Mouse (Mus musculus) forebrain, embryonic 16.5 days (tissue): ENCODE data around the gene Gm11549. TPM values are rescaled to one million over a fixed set of nuclear protein-coding genes. Genes with fewer than 3 reads are reported as not detected.

ENCODE experiments used
- ATAC-seq: fragments of 200-750 bp; cut with Nextera tagmentation; 2 replicates; pipeline ENCODE4 v1.8.0; 2017; ENCODE audit warnings: mild to moderate bottlenecking, moderate library complexity
- H3K27ac ChIP-seq: fragments of 300-500 bp; sonication (generic); 2 replicates; pipeline ENCODE4 v1.5.1; 2014; ENCODE audit warnings: low read length, control low read depth
- H3K27me3 ChIP-seq: fragments of 300-500 bp; sonication (generic); replicated peaks from 2 replicates; pipeline ENCODE4 v1.6.1; 2014; ENCODE audit warnings: low read length; ENCODE audit not compliant: control insufficient read depth, insufficient read depth
- H3K36me3 ChIP-seq: fragments of 300-500 bp; sonication (generic); 2 replicates; pipeline ENCODE4 v1.6.1; 2014; ENCODE audit not compliant: control insufficient read depth, insufficient read depth
- H3K4me1 ChIP-seq: fragments of 300-500 bp; sonication (generic); replicated peaks from 2 replicates; pipeline ENCODE4 v1.6.1; 2014; ENCODE audit warnings: low read length; ENCODE audit not compliant: control insufficient read depth, insufficient read depth
- H3K4me2 ChIP-seq: fragments of 300-500 bp; sonication (generic); 2 replicates; pipeline ENCODE4 v1.6.1; 2014; ENCODE audit warnings: mild to moderate bottlenecking, low read length, control low read depth
- H3K4me3 ChIP-seq: fragments of 300-500 bp; sonication (generic); replicated peaks from 2 replicates; pipeline ENCODE4 v1.5.1; 2014; ENCODE audit warnings: mild to moderate bottlenecking, low read length, control low read depth
- H3K9ac ChIP-seq: fragments of 300-500 bp; sonication (generic); replicated peaks from 2 replicates; pipeline ENCODE4 v1.6.1; 2014; ENCODE audit warnings: low read depth, low read length, control low read depth
- H3K9me3 ChIP-seq: fragments of 300-500 bp; sonication (generic); 2 replicates; pipeline ENCODE4 v1.6.1; 2016; ENCODE audit warnings: low read length; ENCODE audit not compliant: control insufficient read depth
- WGBS: fragments of 180-500 bp; shearing (Covaris S2); extraction: QIAGEN DNeasy Blood & Tissue Kit; methylation state at CpG from one replicate; pipeline ENCODE4 v1.1.7; 2014; 5-methylcytosine and 5-hydroxymethylcytosine counted together
- polyA plus RNA-seq: library from polyadenylated mRNA; unstranded; fragments of >200 nt; fragmentation: Nextera tagmentation; extraction: Ambion mirVana; gene quantifications from 2 replicates; pipeline ENCODE4 v1.2.1, GENCODE M21; 2015

The Gm11549 gene
- polyA plus RNA-seq, 1 experiment from 2014 or later: 0.39 TPM

GRCm38 (mm10) chr3:36530345-36530744 lies 8.7 kb upstream of the Gm11549 start:
- peak; percentile 87 for ATAC-seq
- H3K4me1 ChIP-seq: peaks cover 17% of the 10 kb centered on the region
- no peak overlapping the region for H3K4me2 ChIP-seq
- no peak overlapping the region for H3K27ac ChIP-seq
- no peaks in the 10 kb centered on the region for H3K9me3 ChIP-seq
- H3K27me3 ChIP-seq: peaks cover 4% of the 10 kb centered on the region; the same call in 1 of the 2 replicates
- no peak overlapping the region for H3K9ac ChIP-seq
- 65% methylated on average over 6 of the region's 6 CpGs for WGBS
- no peak overlapping the region for H3K4me3 ChIP-seq
- H3K36me3 ChIP-seq: no peaks in the 10 kb centered on the region

DNA sequence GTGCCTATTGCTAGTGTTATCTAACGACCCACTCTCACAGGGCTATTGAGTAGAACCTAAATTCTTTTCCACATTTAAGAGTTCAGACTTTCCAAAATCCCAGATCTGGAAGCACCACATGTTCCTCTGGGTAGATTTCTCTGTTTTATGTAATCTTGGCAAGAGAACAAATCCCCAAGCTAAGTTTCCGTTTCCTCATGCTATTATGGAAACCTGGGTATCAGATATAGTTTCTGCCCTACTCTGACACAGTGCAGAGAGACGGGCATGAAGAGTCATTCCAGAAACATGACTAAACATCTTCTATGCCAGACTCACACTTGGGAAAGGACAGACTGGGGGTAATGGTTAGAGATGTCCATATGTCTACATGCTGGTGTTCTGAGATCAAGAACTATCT lies 2.9 kb upstream of the Gm11549 start:
- Histone ChIP-seq H3K9ac (no peak overlapping the region), H3K4me3 (no peak overlapping the region), H3K27me3 (peaks cover 11% of the 10 kb centered on the region; the same call in 1 of the 2 replicates), H3K9me3 (no peaks in the 10 kb centered on the region), H3K4me2 (no peak overlapping the region), H3K36me3 (no peaks in the 10 kb centered on the region), H3K27ac (no peak overlapping the region), H3K4me1 (peaks cover 9% of the 10 kb centered on the region)
- 80% methylated on average over 3 of the region's 3 CpGs for WGBS
- ATAC-seq: no peak

DNA sequence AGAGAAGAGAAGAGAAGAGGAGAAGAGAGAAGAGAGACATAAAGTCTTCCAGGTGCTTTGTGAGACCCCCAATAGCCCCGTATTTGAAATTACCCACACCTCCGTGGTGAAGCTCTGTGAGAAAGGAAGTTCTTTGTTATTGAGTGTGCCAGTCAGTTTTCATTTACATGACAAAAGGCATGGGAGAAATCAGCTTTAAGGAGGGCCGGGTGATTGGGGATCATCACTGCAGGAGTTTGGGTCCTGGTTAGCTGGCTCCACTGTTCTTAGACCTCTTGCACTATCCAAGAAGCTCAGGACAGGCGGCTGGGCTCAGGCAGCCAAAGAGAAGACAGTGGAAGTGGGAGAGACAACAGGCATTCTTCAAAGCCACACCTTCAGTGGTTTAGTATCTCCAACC lies 524 bp upstream of the Gm11549 start:
- Histone ChIP-seq H3K9ac (no peak overlapping the region), H3K36me3 (no peaks in the 10 kb centered on the region), H3K27ac (no peak overlapping the region), H3K4me1 (peaks cover 9% of the 10 kb centered on the region), H3K4me2 (no peak overlapping the region), H3K4me3 (no peak overlapping the region), H3K9me3 (no peaks in the 10 kb centered on the region), H3K27me3 (peaks cover 11% of the 10 kb centered on the region; the same call in 1 of the 2 replicates)
- 6% methylated on average over 4 of the region's 4 CpGs for WGBS
- ATAC-seq: no peak

DNA sequence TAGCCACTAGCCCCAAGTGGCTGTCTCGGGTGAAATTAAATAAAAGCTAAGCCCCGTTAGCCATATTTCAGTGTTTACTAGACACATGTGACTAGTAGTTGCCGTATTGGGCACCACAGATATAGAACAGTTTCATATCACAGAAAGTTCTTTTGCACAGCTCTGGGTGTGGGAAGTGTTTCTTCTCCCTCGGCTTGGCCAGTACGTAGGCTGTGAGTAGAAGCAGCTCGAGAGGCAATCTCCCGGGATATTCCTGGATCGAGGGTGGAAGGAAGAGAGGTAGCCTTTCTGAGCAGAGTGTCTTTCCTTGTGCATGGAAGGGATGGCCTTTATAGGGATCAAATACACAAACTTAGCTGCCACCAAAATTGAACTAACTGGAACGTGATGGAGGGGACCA lies 5.4 kb downstream of the Gm11549 start:
- Histone ChIP-seq H3K27me3 (0 out of 2 replicates have a peak, but pooled peaks cover 5% of the 10 kb centered on the region), H3K9ac (no peak overlapping the region), H3K9me3 (no peaks in the 10 kb centered on the region), H3K4me3 (no peak overlapping the region), H3K4me1 (peaks cover 4% of the 10 kb centered on the region), H3K4me2 (no peak overlapping the region), H3K36me3 (no peaks in the 10 kb centered on the region), H3K27ac (no peak overlapping the region)
- ATAC-seq: no peak
- WGBS: 88% methylated on average over 9 of the region's 9 CpGs

DNA sequence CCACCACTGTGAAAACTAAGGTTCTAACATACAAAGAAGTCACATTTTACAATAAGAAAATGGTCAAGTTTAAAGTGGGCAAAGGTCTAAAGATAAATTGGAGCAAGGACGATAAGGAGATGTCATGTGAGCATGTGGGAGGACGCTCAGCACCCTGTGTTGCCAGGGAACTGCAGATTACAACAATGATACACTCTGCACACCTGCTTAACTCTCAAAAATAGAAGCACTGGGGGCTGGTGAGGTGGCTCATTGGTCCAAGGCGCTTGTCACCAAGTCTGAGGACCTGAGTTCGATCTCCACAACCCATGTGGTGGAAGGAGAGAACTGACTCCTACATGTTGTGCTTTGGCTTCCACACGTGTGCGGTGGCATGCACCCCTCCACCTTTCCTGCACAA lies 10.1 kb downstream of the Gm11549 start:
- no peak overlapping the region for H3K9ac ChIP-seq
- ATAC-seq: no peak

GRCm38 (mm10) chr3:36505809-36506735 lies 15.5 kb downstream of the Gm11549 start:
- no peak for ATAC-seq
- no peaks in the 10 kb centered on the region for H3K9me3 ChIP-seq
- H3K27me3 ChIP-seq: no peaks in the 10 kb centered on the region
- H3K27ac ChIP-seq: no peak overlapping the region
- no peak overlapping the region for H3K4me3 ChIP-seq
- no peak overlapping the region for H3K4me2 ChIP-seq
- 42% methylated on average over 10 of the region's 10 CpGs for WGBS
- 0 out of 2 replicates have a peak, but pooled peaks cover 3% of the 10 kb centered on the region for H3K4me1 ChIP-seq
- H3K36me3 ChIP-seq: no peaks in the 10 kb centered on the region
- H3K9ac ChIP-seq: no peak overlapping the region

More for the DNA sequence above, 10.1 kb downstream of the Gm11549 start:
- Histone ChIP-seq H3K4me1 (no peaks in the 10 kb centered on the region), H3K36me3 (no peaks in the 10 kb centered on the region), H3K27ac (no peak overlapping the region), H3K4me3 (no peak overlapping the region), H3K27me3 (no peaks in the 10 kb centered on the region), H3K4me2 (no peak overlapping the region), H3K9me3 (no peaks in the 10 kb centered on the region)
- 90% methylated on average over 6 of the region's 6 CpGs for WGBS

- Histone ChIP-seq H3K4me2 (no peak overlapping the region), H3K36me3 (no peaks in the 10 kb centered on the region), H3K27me3 (no peaks in the 10 kb centered on the region), H3K9ac (no peak overlapping the region), H3K4me3 (no peak overlapping the region), H3K9me3 (no peaks in the 10 kb centered on the region), H3K4me1 (0 out of 2 replicates have a peak, but pooled peaks cover 3% of the 10 kb centered on the region), H3K27ac (no peak overlapping the region)
- WGBS: 75% methylated on average over 8 of the region's 8 CpGs
- no peak for ATAC-seq
Measured at GRCm38 (mm10) chr3:36505306-36505705, 16.3 kb downstream of the Gm11549 start.

GRCm38 (mm10) chr3:36501546-36501945 lies 20.1 kb downstream of the Gm11549 start:
- H3K27ac ChIP-seq: no peak overlapping the region
- H3K4me2 ChIP-seq: no peak overlapping the region
- WGBS: 75% methylated on average over 7 of the region's 7 CpGs
- H3K9me3 ChIP-seq: no peaks in the 10 kb centered on the region
- no peaks in the 10 kb centered on the region for H3K36me3 ChIP-seq
- 0 out of 2 replicates have a peak, but pooled peaks cover 3% of the 10 kb centered on the region for H3K4me1 ChIP-seq
- H3K27me3 ChIP-seq: no peaks in the 10 kb centered on the region
- H3K4me3 ChIP-seq: no peak overlapping the region
- no peak overlapping the region for H3K9ac ChIP-seq
- no peak for ATAC-seq

GRCm38 (mm10) chr3:36500976-36501375 lies 20.6 kb downstream of the Gm11549 start:
- WGBS: 86% methylated on average over 8 of the region's 8 CpGs
- ATAC-seq: no peak

More at GRCm38 (mm10) chr3:36500976-36501375, 20.6 kb downstream of the Gm11549 start:
- no peak overlapping the region for H3K9ac ChIP-seq
- H3K27ac ChIP-seq: no peak overlapping the region
- no peaks in the 10 kb centered on the region for H3K27me3 ChIP-seq
- no peaks in the 10 kb centered on the region for H3K9me3 ChIP-seq
- no peak overlapping the region for H3K4me3 ChIP-seq
- no peak overlapping the region for H3K4me2 ChIP-seq
- no peaks in the 10 kb centered on the region for H3K36me3 ChIP-seq
- H3K4me1 ChIP-seq: 0 out of 2 replicates have a peak, but pooled peaks cover 3% of the 10 kb centered on the region
